Mouse (Mus musculus) stomach, postnatal 0 days (tissue): ENCODE measurements around the gene 6330409D20Rik. TPM values are rescaled to one million over a fixed set of nuclear protein-coding genes. Genes with fewer than 3 reads are reported as not detected.

ENCODE experiments used
- ATAC-seq: fragments of 200-750 bp; cut with Nextera tagmentation; 2 replicates; pipeline ENCODE4 v1.8.0; 2017; ENCODE audit not compliant: low FRiP score, low TSS enrichment
- DNase-seq: peaks from one replicate; pipeline ENCODE4 v3.0.0-alpha.2; 2016; ENCODE audit warnings: low spot score
- H3K27ac ChIP-seq: fragments of 300-500 bp; sonication (generic); replicated peaks from 2 replicates; pipeline ENCODE4 v1.5.1; 2014; ENCODE audit warnings: mild to moderate bottlenecking, control low read depth
- H3K27me3 ChIP-seq: fragments of 300-500 bp; sonication (generic); 2 replicates; pipeline ENCODE4 v1.6.1; 2014; ENCODE audit warnings: low read length; ENCODE audit not compliant: control insufficient read depth, insufficient read depth
- H3K36me3 ChIP-seq: fragments of 300-500 bp; sonication (generic); 2 replicates; pipeline ENCODE4 v1.6.1; 2014; ENCODE audit warnings: low read length, mixed read lengths; ENCODE audit not compliant: control insufficient read depth, insufficient read depth
- H3K4me1 ChIP-seq: fragments of 300-500 bp; sonication (generic); replicated peaks from 2 replicates; pipeline ENCODE4 v1.6.1; 2014; ENCODE audit warnings: antibody characterized with exemption; ENCODE audit not compliant: control insufficient read depth, insufficient read depth
- H3K4me2 ChIP-seq: fragments of 300-500 bp; sonication (generic); replicated peaks from 2 replicates; pipeline ENCODE4 v1.6.1; 2014; ENCODE audit warnings: low read depth, mild to moderate bottlenecking, control low read depth, moderate library complexity
- H3K4me3 ChIP-seq: fragments of 300-500 bp; sonication (generic); 2 replicates; pipeline ENCODE4 v1.5.1; 2014; ENCODE audit warnings: low read depth, low read length, control low read depth
- H3K9ac ChIP-seq: fragments of 300-500 bp; sonication (generic); 2 replicates; pipeline ENCODE4 v1.6.1; 2014; ENCODE audit warnings: mild to moderate bottlenecking, low read length, control low read depth, mixed read lengths
- H3K9me3 ChIP-seq: fragments of 300-500 bp; sonication (generic); 2 replicates; pipeline ENCODE4 v1.6.1; 2016; ENCODE audit warnings: low read length; ENCODE audit not compliant: control insufficient read depth
- CTCF ChIP-seq: IDR thresholded peaks from 2 replicates; pipeline ENCODE4 v1.5.1; 2016; ENCODE audit warnings: antibody characterized with exemption, low read depth, mild to moderate bottlenecking, moderate library complexity
- EP300 ChIP-seq: optimal IDR thresholded peaks from 2 replicates; pipeline ENCODE3; 2016; ENCODE audit warnings: antibody characterized with exemption
- WGBS: fragments of 180-500 bp; shearing (Covaris S2); extraction: QIAGEN DNeasy Blood & Tissue Kit; methylation state at CpG from one replicate; pipeline ENCODE4 v1.1.7; 2014; 5-methylcytosine and 5-hydroxymethylcytosine counted together
- polyA plus RNA-seq: library from polyadenylated mRNA; unstranded; fragments of >200 nt; fragmentation: Nextera tagmentation; extraction: Ambion mirVana; gene quantifications from 2 replicates; pipeline ENCODE4 v1.2.1, GENCODE M21; 2015

Gene 6330409D20Rik
- polyA plus RNA-seq, 1 experiment from 2014 or later: not detected

DNA sequence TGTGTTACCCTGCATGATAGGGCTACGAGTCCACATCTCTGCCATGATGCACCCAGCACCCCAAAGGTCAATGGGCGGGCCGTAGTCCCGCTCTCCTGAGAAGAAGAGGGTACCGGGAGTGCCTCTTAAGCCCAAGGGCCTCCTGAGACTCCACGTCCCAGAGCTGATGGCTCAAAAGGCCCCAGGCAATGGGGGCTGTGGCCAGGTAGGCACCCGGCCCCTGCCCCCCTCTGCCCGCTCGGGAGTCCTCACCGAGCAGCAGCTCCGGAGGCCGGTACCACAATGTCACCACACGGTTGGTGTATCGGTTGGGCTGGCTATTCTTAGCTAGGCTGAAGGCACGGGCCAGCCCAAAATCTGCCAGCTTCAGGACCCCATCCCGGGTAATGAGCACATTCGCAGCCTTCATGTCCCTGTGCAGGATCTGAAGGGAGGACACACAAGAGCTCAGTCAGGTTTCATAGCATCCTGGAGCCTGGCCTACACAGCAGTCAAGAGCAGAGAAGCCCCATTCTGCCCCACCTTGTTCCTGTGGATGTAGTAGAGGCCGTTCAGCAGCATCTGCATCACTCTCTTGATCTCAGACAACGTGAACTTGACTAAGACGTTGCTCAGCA, 31.2 kb downstream of the 6330409D20Rik start:
- TF ChIP-seq CTCF (no peak), EP300 (no peak)
- no peak for DNase-seq
- no peaks in the 10 kb centered on the region for H3K27me3 ChIP-seq
- no peak overlapping the region for H3K4me2 ChIP-seq
- no peak for ATAC-seq
- no peaks in the 10 kb centered on the region for H3K9me3 ChIP-seq
- H3K27ac ChIP-seq: no peak overlapping the region
- H3K4me3 ChIP-seq: no peak overlapping the region
- 89% methylated on average over 20 of the region's 20 CpGs for WGBS
- H3K36me3 ChIP-seq: peaks cover 25% of the 10 kb centered on the region
- no peaks in the 10 kb centered on the region for H3K4me1 ChIP-seq
- H3K9ac ChIP-seq: no peak overlapping the region

DNA sequence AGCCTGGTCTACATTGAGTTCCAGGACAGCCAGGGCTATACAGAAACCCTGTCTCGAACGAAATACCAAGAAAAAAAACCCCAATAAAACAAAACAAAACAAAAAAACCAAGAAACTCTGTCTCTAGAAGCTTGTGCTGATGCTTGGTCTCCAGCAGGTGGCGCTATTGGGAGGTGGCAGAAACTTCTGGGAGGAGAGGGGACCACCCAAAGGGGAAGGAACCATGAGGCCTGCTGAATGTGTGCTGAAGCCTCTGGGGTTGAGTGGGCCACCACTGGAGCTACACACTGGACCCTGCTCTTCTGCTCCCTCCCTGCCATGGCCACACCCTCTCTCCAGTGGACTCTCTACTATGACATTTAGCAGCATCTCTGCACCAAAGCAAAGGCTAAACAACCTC, 32.2 kb downstream of the 6330409D20Rik start:
- peak; percentile 70 for DNase-seq
- no peaks in the 10 kb centered on the region for H3K4me1 ChIP-seq
- no peak overlapping the region for H3K4me3 ChIP-seq
- WGBS: 31% methylated on average over 3 of the region's 3 CpGs
- no peak overlapping the region for H3K9ac ChIP-seq
- H3K4me2 ChIP-seq: no peak overlapping the region
- peaks cover 30% of the 10 kb centered on the region for H3K36me3 ChIP-seq
- no peaks in the 10 kb centered on the region for H3K9me3 ChIP-seq
- no peak overlapping the region for H3K27ac ChIP-seq
- no peaks in the 10 kb centered on the region for H3K27me3 ChIP-seq
- ATAC-seq: no peak
- TF ChIP-seq CTCF: peak; percentile 89
- TF ChIP-seq EP300: no peak

DNA sequence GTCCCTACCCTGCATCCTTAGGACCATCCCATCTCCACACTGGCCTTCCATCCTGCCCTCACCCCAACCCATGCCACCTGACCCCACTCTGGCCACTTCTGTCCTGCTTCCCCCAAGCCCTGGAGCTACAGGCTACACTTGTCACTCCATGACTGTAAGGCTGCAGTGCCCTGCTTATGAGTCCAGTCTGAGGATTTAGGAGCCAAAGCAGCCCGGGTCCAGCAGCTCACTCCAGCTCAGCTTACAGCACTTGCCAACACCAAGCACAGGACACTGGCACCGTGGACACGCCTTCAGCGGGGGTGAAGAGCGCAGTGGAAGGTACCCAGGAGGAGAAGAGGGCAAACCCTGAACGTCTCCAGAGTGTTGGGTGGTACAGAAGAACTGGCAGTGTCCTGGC, 33.8 kb downstream of the 6330409D20Rik start:
- peaks cover 30% of the 10 kb centered on the region for H3K36me3 ChIP-seq
- H3K4me3 ChIP-seq: no peak overlapping the region
- no peak for ATAC-seq
- H3K4me1 ChIP-seq: no peaks in the 10 kb centered on the region
- WGBS: 88% methylated on average over 6 of the region's 6 CpGs
- no peak for DNase-seq
- TF ChIP-seq CTCF: no peak
- no peak for TF ChIP-seq EP300
- H3K27me3 ChIP-seq: no peaks in the 10 kb centered on the region
- no peaks in the 10 kb centered on the region for H3K9me3 ChIP-seq
- H3K9ac ChIP-seq: no peak overlapping the region
- H3K4me2 ChIP-seq: no peak overlapping the region
- no peak overlapping the region for H3K27ac ChIP-seq

DNA sequence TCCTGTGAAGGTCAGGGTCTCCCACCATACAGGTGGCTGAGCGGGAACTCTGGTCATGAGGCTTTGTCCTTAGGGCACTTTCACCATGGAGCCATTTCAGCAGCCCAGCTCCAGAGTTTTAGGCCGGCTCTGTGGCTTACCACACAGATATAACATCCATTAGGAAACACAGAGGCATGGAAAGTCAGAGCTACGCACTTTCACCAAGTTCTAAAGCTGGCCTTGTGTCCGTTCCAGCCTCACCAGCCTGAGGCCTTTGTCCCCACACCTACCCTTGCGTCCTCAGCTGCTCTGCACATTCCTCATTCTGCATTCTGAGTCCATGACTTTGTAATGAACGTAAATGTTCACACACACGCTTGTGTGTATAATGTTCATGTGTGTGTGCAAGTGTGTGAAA, 35.8 kb downstream of the 6330409D20Rik start:
- WGBS: 89% methylated on average over 7 of the region's 7 CpGs
- ATAC-seq (no peak), DNase-seq (no peak)
- no peaks in the 10 kb centered on the region for H3K9me3 ChIP-seq
- H3K4me1 ChIP-seq: no peaks in the 10 kb centered on the region
- TF ChIP-seq EP300: no peak
- TF ChIP-seq CTCF: no peak
- peaks cover 30% of the 10 kb centered on the region for H3K36me3 ChIP-seq
- H3K4me3 ChIP-seq: no peak overlapping the region
- H3K4me2 ChIP-seq: no peak overlapping the region
- H3K9ac ChIP-seq: no peak overlapping the region
- no peaks in the 10 kb centered on the region for H3K27me3 ChIP-seq
- H3K27ac ChIP-seq: no peak overlapping the region

DNA sequence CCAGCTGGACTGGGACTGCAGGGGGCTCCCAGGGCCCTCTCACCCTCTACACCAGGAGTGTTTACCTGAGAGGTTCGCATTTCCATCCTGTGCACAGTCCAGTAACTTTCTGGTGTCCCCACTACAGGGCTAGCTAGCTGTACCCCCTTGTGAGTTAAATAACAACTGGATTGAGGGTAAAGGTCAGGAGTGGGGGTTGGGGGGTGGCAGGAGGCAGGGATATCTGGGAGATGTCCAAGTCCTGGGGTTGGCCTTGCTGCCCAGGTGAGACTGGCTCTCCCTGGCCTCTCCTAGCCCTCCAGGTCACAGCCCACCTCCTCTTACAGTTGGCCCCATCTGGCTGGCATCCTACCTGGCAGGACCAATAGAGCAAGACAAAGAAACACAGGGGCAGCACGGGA, 36.8 kb downstream of the 6330409D20Rik start, which contains the start of gene Fpgs:
Fpgs (minus strand) TSS at position 125 of the 401 bp plus-strand sequence.
- TF ChIP-seq CTCF (no peak), EP300 (no peak)
- Histone ChIP-seq H3K4me2 (no peak within 1 kb of the TSS), H3K9ac (no peak within 1 kb of the TSS), H3K4me1 (no peaks in the 10 kb centered on the region), H3K27me3 (no peaks in the 10 kb centered on the region), H3K4me3 (no peak within 1 kb of the TSS), H3K36me3 (peaks cover 22% of the 10 kb centered on the region), H3K9me3 (no peaks in the 10 kb centered on the region), H3K27ac (no peak within 1 kb of the TSS)
- DNase-seq (no peak), ATAC-seq (no peak)
- WGBS: 52% methylated on average over 2 of the region's 2 CpGs

DNA sequence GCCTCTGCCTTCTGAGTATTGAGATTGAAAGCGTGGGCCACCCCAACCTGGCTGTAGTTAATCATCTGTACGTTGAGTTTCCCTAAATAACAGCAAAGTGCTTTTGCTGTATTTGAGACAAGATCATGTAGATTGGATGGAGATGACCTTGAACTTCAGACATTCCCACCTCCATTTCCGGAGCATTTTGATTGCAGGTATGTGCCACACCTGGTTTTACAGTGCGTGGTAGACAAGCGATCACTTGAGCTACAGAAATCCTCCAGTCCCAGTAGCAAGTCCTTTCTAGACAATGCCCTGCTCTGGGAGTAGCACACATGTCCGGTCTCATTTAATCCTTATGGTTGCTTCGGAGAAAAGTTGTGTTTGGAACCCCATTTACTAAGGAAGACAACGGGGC, 37.8 kb downstream of the 6330409D20Rik start:
- WGBS: 86% methylated on average over 8 of the region's 8 CpGs
- ATAC-seq: no peak
- no peak overlapping the region for H3K27ac ChIP-seq
- no peaks in the 10 kb centered on the region for H3K27me3 ChIP-seq
- peaks cover 17% of the 10 kb centered on the region for H3K36me3 ChIP-seq
- H3K4me3 ChIP-seq: no peak overlapping the region
- H3K4me2 ChIP-seq: no peak overlapping the region
- H3K4me1 ChIP-seq: no peaks in the 10 kb centered on the region
- no peaks in the 10 kb centered on the region for H3K9me3 ChIP-seq
- no peak overlapping the region for H3K9ac ChIP-seq
- TF ChIP-seq CTCF: no peak
- no peak for TF ChIP-seq EP300
- DNase-seq: no peak
